Mouse (Mus musculus): ENCODE measurements around the gene H60b. TPM values are rescaled to one million over a fixed set of nuclear protein-coding genes. Genes with fewer than 3 reads are reported as not detected.
"Not testable (repeated sequence)": the region's sequence is repeated elsewhere in the genome, so short reads cannot be mapped to it uniquely, and the experiment has no call there.

H60b gene
- polyA plus RNA-seq, 1 experiment from 2014 or later: 1.3 TPM

DNA sequence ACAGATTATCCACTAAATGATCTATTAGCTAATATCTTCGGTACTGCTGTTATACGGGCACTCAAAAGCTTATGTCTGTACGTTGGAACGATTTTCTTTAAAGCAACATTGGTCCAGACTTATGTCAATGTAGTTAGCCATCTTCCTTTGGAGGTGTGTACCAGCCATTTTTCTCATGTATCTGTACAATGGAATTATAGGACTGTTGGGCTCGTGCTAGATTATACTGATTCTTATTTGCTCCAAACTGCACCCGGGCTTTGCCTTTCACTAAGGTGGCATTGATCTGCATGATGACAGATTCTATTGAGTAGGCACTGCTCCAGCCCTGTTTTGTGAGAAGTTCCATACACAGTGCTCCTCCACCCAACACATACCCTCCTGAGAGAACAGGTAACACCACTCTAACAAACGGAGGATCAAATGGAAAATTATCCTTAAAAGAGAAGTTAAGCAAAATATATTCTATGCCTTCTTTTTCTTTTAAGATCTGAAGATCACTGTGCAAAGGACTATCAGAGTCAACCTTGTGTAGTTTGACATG lies 5.2 kb upstream of the H60b start:
- Histone ChIP-seq H3K4me1 (peaks cover 31% of the 10 kb centered on the region), H3K27me3 (ENCODE audit: low read depth, poor library complexity, severe bottlenecking) (peaks cover 91% of the 10 kb centered on the region)
- H3K27ac ChIP-seq (replicated peaks); DNase-seq (ENCODE audit: low spot score); H3K36me3 ChIP-seq; H3K9me3 ChIP-seq (replicated peaks); H3K4me3 ChIP-seq: not testable (repeated sequence)
- WGBS: 11% methylated on average over 7 of the region's 7 CpGs

DNA sequence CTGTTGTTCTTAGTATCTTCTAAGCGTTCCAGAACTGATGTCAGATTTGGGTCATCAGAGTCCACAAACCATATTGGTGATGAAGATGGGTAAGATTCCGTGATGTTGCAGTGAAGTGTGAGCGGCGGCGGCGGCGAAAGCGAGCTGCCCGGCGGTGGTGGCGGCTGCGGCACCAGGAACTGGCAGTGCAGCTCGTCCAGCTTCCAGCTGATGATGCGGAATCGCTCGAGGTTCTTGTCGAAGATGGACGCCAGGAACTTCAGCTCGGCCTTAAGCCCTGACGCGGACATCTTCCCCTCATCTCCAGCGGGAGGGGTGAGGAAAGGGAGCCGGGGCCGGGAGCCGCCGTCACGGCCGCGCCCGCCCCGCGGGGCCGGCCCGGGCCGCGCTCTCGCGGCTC lies 4.3 kb upstream of the H60b start:
- H3K36me3 ChIP-seq; H3K27ac ChIP-seq (replicated peaks); H3K9me3 ChIP-seq (replicated peaks): not testable (repeated sequence)
- peak; percentile 65 for DNase-seq (ENCODE audit: low spot score)
- peaks cover 100% of the 10 kb centered on the region for H3K27me3 ChIP-seq (ENCODE audit: low read depth, poor library complexity, severe bottlenecking)
- under 1% methylated on average over 38 of the region's 38 CpGs for WGBS
- peaks cover 36% of the 10 kb centered on the region for H3K4me1 ChIP-seq
- H3K4me3 ChIP-seq: peak overlapping the region; percentile 52

GRCm38 (mm10) chr10:22154871-22155799 lies 3.3 kb upstream of the H60b start:
- 5% methylated on average over 3 of the region's 3 CpGs for WGBS
- Histone ChIP-seq H3K4me3 (no peak overlapping the region), H3K36me3 (no peaks in the 10 kb centered on the region), H3K4me1 (peaks cover 34% of the 10 kb centered on the region), H3K27ac (replicated peaks) (no peak overlapping the region), H3K27me3 (ENCODE audit: low read depth, poor library complexity, severe bottlenecking) (peaks cover 100% of the 10 kb centered on the region), H3K9me3 (replicated peaks) (no peaks in the 10 kb centered on the region)
- no peak for DNase-seq (ENCODE audit: low spot score)

DNA sequence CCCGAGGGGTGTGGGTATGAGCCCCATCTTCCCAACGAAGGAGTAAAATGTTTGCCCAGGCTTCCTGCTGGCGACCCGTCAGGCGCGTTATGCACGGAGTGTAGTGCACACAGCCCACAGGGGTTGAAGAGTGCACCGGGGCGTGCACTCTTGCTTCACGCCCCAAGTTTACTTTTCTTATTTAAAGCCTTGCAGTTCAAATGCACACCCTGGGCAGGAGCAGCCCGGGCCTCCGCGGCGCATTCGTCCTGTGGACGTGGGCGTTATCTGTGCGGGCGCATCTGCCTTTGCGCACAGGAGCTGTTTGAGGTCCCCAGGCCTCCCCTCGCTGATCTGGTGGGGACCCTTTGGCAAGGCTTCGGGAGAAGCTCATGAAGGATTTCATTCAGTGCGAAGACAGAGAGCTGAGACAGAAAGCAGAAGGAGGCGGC lies 760 bp downstream of the H60b start:
- H3K9me3 ChIP-seq (replicated peaks): no peaks in the 10 kb centered on the region
- H3K27ac ChIP-seq (replicated peaks): peak overlapping the region; percentile 71
- peaks cover 20% of the 10 kb centered on the region for H3K4me1 ChIP-seq
- H3K4me3 ChIP-seq: peak overlapping the region; percentile 58
- WGBS: under 1% methylated on average over 24 of the region's 24 CpGs
- H3K36me3 ChIP-seq: no peaks in the 10 kb centered on the region
- DNase-seq (ENCODE audit: low spot score): peak; percentile 54
- H3K27me3 ChIP-seq (ENCODE audit: low read depth, poor library complexity, severe bottlenecking): peaks cover 91% of the 10 kb centered on the region

GRCm38 (mm10) chr10:22159581-22160140 lies 1.3 kb downstream of the H60b start:
- Histone ChIP-seq H3K27me3 (ENCODE audit: low read depth, poor library complexity, severe bottlenecking) (peaks cover 86% of the 10 kb centered on the region), H3K9me3 (replicated peaks) (no peaks in the 10 kb centered on the region), H3K4me3 (peak overlapping the region; percentile 58), H3K36me3 (no peaks in the 10 kb centered on the region), H3K4me1 (peaks cover 20% of the 10 kb centered on the region), H3K27ac (replicated peaks) (peak overlapping the region; percentile 46)
- WGBS: under 1% methylated on average over 23 of the region's 23 CpGs
- no peak for DNase-seq (ENCODE audit: low spot score)

DNA sequence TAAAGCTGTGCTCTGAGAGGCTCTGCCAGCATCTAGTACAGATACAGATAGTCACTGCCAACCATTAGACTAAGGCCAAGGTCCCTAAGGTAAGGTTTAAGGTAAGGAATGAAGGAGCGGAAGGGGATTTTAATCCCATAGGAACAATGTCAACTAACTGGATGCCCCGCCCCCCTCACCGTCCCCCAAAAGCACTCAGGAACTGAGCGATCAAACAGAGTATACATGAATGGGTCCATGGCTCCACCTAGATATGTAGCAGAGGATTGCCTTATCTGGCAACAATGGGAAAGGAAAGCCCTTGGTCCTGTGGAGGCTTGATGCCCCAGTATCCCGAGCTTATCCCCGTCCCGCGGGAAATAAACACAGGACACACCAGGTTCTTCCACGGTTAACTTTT lies 4.9 kb downstream of the H60b start:
- H3K4me3 ChIP-seq: peak overlapping the region; percentile 34; the same call in 1 of the 2 replicates
- WGBS: 9% methylated on average over 9 of the region's 9 CpGs
- H3K27ac ChIP-seq (replicated peaks); H3K9me3 ChIP-seq (replicated peaks); H3K36me3 ChIP-seq; DNase-seq (ENCODE audit: low spot score): not testable (repeated sequence)
- peaks cover 49% of the 10 kb centered on the region for H3K27me3 ChIP-seq (ENCODE audit: low read depth, poor library complexity, severe bottlenecking)
- H3K4me1 ChIP-seq: peaks cover 16% of the 10 kb centered on the region

DNA sequence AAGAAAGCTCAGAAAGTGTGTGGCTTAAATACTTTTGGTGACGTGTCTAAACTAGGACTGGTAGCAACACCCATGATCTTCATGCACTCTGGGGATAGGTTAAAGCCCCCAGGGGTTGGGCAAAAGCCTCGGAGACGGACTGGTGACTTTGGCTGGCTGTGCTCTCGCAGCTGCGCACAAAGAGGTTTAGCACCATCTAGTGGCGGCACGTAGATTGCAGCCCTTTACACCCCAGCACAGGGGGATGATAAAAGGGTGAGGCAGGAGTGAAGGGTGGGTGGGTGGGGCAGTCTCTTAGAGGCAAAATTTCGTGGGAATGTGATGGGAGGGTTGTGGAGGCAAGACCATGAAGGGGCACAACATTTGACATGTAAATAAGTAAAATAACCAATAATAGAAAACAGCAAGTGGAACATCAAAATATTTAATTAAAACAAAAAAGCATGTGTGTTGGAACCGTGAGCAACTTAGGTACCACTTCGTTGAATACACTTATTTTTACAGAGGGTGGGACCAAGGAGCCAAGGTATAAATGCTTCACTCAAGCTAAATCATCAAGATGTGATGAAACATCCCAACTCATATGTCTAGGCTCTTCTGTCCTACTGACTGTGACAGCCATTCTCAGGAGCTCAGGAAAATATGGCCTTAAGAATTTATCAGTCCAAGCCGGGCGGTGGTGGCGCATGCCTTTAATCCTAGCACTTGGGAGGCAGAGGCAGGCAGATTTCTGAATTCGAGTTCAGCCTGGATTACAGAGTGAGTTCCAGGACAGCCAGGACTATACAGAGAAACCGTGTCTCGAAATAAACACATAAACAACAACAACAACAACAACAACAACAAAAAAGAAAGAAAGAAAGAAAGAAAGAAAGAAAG lies 5.6 kb downstream of the H60b start:
- DNase-seq (ENCODE audit: low spot score): peak; percentile 50
- peak overlapping the region; percentile 34; the same call in 1 of the 2 replicates for H3K4me3 ChIP-seq
- not testable (repeated sequence) for H3K27ac ChIP-seq (replicated peaks); H3K9me3 ChIP-seq (replicated peaks); H3K36me3 ChIP-seq; H3K4me1 ChIP-seq
- WGBS: 42% methylated on average over 15 of the region's 16 CpGs
- peaks cover 43% of the 10 kb centered on the region for H3K27me3 ChIP-seq (ENCODE audit: low read depth, poor library complexity, severe bottlenecking)

DNA sequence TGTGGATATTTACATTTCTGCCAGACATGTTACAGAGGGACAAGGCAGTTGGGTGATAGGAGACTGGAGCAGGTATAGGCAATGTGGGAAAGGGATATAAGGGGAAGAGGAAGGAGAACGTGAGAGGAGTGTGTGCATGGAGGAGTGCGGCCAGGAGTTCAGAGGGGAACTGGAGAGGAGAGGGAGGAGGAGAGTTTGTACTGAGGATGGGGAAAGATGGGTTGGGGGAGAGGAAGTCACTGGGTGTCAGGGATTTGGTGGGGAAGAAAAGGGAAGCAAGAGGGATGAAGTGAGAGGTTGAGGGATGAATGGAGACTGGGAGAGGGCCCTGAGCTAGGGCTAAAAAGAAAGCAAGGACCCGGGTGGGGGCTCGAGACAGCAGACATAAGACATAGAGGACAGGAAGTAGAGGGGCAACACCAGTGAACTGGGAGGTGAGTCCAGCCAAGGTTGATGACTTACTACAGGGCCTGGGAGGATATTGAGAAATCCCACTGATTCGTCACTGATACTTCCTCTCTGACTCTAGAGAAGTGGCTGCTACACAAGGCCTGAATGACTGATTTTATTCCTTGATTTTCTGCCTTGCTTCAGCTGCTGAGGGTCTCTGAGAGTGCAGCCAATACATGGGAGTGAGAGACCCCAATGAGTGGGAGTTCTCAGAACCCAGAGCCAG lies 7.1 kb downstream of the H60b start:
- H3K4me3 ChIP-seq; H3K27ac ChIP-seq (replicated peaks); DNase-seq (ENCODE audit: low spot score); H3K36me3 ChIP-seq; H3K9me3 ChIP-seq (replicated peaks); H3K4me1 ChIP-seq: not testable (repeated sequence)
- WGBS: 60% methylated on average over 5 of the region's 5 CpGs
- H3K27me3 ChIP-seq (ENCODE audit: low read depth, poor library complexity, severe bottlenecking): peaks cover 28% of the 10 kb centered on the region

GRCm38 (mm10) chr10:22166025-22166424 lies 7.6 kb downstream of the H60b start:
- 76% methylated on average over 2 of the region's 2 CpGs for WGBS
- not testable (repeated sequence) for H3K36me3 ChIP-seq; DNase-seq (ENCODE audit: low spot score); H3K4me1 ChIP-seq; H3K27ac ChIP-seq (replicated peaks); H3K4me3 ChIP-seq; H3K9me3 ChIP-seq (replicated peaks)
- peaks cover 22% of the 10 kb centered on the region for H3K27me3 ChIP-seq (ENCODE audit: low read depth, poor library complexity, severe bottlenecking)

DNA sequence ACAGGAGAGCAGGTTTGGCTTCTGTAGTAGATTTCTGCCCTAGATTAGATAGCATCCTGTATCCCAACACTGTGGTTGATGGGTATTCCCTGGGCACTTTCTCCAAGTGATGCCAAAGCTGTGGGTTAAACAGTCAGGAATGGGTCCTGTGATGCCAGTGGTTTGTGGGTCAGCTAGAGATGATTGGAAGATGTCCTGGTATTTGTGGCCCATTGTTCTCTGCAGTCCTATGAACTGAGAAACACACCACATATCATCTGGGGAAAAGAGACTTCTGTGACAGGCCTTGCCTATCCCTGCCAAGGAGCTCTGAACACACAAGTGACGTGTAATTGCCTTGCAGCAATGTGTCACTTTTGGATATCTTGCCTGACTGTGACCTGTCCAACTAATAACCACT lies 8.7 kb downstream of the H60b start:
- H3K4me3 ChIP-seq; H3K36me3 ChIP-seq; H3K9me3 ChIP-seq (replicated peaks); DNase-seq (ENCODE audit: low spot score); H3K4me1 ChIP-seq; H3K27ac ChIP-seq (replicated peaks): not testable (repeated sequence)
- H3K27me3 ChIP-seq (ENCODE audit: low read depth, poor library complexity, severe bottlenecking): peaks cover 12% of the 10 kb centered on the region
- WGBS: 80% methylated on average over 1 of the region's 1 CpGs

DNA sequence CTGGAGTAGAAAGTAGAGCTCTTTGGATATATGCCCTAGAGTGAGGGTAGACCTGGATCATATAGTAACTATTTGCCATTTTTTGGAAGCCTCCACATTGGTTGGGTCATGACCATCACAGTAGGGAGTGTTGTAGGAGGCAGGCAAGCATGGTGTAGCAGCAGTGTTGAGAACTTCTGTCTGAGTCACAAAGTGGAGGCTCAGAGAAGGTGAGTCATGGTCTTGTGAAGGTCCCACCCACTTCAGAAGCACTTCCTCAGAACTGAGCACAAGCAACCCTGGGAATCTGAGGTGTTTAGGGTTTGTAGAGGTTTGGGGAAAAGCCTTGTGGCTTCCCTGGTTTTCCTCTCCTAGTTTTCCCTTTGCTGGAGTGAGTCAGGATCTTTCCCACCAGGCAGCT lies 10.7 kb downstream of the H60b start:
- H3K9me3 ChIP-seq (replicated peaks); DNase-seq (ENCODE audit: low spot score); H3K4me3 ChIP-seq; H3K4me1 ChIP-seq; H3K36me3 ChIP-seq; H3K27ac ChIP-seq (replicated peaks); H3K27me3 ChIP-seq (ENCODE audit: low read depth, poor library complexity, severe bottlenecking): not testable (repeated sequence)
